Mouse (Mus musculus) 416B (cell line): ENCODE data around the gene Gm3248.
"Not testable (repeated sequence)": the region's sequence is repeated elsewhere in the genome, so short reads cannot be mapped to it uniquely, and the experiment has no call there.

Source experiments
- DNase-seq: peaks from one replicate; pipeline ENCODE4 v3.0.0; 2011; ENCODE audit warnings: low read depth

The Gm3248 gene

GRCm38 (mm10) chr14:5961635-5962034 lies at the start of gene Gm3248:
Gm3248 (minus strand) TSS chr14:5961745.
- DNase-seq: not testable (repeated sequence)

- not testable (repeated sequence) for DNase-seq
These were observed 25.6 kb upstream of the Gm3248 start for GRCm38 (mm10) chr14:5987136-5987535.

- not testable (repeated sequence) for DNase-seq
These were observed 17.5 kb upstream of the Gm3248 start, which contains the start of gene Gm3453 for GRCm38 (mm10) chr14:5979037-5979436. Gm3453 (minus strand) TSS chr14:5979137.

- not testable (repeated sequence) for DNase-seq
These were observed 896 bp upstream of the Gm3248 start for GRCm38 (mm10) chr14:5962441-5962840.

GRCm38 (mm10) chr14:5961102-5961501 lies 443 bp downstream of the Gm3248 start:
- DNase-seq: not testable (repeated sequence)

- not testable (repeated sequence) for DNase-seq
These were observed 1.1 kb downstream of the Gm3248 start for GRCm38 (mm10) chr14:5960479-5960878.

GRCm38 (mm10) chr14:5923276-5923675 lies 38.3 kb downstream of the Gm3248 start:
- not testable (repeated sequence) for DNase-seq

GRCm38 (mm10) chr14:5918330-5918942 lies 43.1 kb downstream of the Gm3248 start:
- not testable (repeated sequence) for DNase-seq

GRCm38 (mm10) chr14:5913701-5914100 lies 47.8 kb downstream of the Gm3248 start:
- DNase-seq: not testable (repeated sequence)
